Mouse (Mus musculus) CH12.LX (cell line): ENCODE data around the gene Cd200r3. TPM values are rescaled to one million over a fixed set of nuclear protein-coding genes. Genes with fewer than 3 reads are reported as not detected.

Source experiments
- DNase-seq: peaks from one replicate; pipeline ENCODE4 v3.0.0-alpha.2; 2013; ENCODE audit errors: extremely low read depth
- H3K27ac ChIP-seq: 2 replicates; pipeline ENCODE4 v1.5.1; 2012; ENCODE audit warnings: low read depth, mild to moderate bottlenecking, control low read depth, moderate library complexity; ENCODE audit not compliant: insufficient read depth
- H3K27me3 ChIP-seq: replicated peaks from 2 replicates; pipeline ENCODE3; 2012; ENCODE audit warnings: inconsistent platforms
- H3K36me3 ChIP-seq, 2 experiments: replicated peaks in 1 of 2; 2 replicates each; pipeline versions ENCODE3 to v1.6.1; 2012; ENCODE audit warnings: inconsistent platforms in 1 of 2, low read length in 1 of 2, mild to moderate bottlenecking in 1 of 2, mixed read lengths in 1 of 2, moderate library complexity in 1 of 2; ENCODE audit not compliant: control insufficient read depth in 1 of 2, insufficient read depth in 1 of 2
- H3K4me1 ChIP-seq, 2 experiments: 2 replicates each; pipeline ENCODE4 v1.6.1; 2012; ENCODE audit warnings: inconsistent platforms in 1 of 2, moderate library complexity in 1 of 2; ENCODE audit not compliant: insufficient read depth in 2 of 2, control insufficient read depth in 1 of 2
- H3K4me2 ChIP-seq: 2 replicates; pipeline ENCODE4 v1.6.1; 2012; ENCODE audit warnings: low read depth, mild to moderate bottlenecking, control low read depth; ENCODE audit not compliant: poor library complexity, insufficient read depth, severe bottlenecking
- H3K4me3 ChIP-seq, 3 experiments: fragments of 150-350 bp in 1 of 3; sonication (generic) in 1 of 3; replicated peaks in 1 of 3; 2 replicates each; pipeline versions ENCODE3 to v1.5.1; 2011 to 2012; ENCODE audit warnings: low read depth in 2 of 3, low read length in 2 of 3, mild to moderate bottlenecking in 2 of 3, moderate library complexity in 2 of 3, control low read depth in 1 of 3, improper control_type of control experiment in 1 of 3, inconsistent platforms in 1 of 3, mixed read lengths in 1 of 3; ENCODE audit not compliant: poor library complexity in 1 of 3
- H3K79me2 ChIP-seq: replicated peaks from 2 replicates; pipeline ENCODE4 v1.6.1; 2012; ENCODE audit warnings: mild to moderate bottlenecking, moderate library complexity; ENCODE audit not compliant: control insufficient read depth, poor library complexity, insufficient read depth, severe bottlenecking; ENCODE audit errors: extremely low read depth
- H3K9ac ChIP-seq: 2 replicates; pipeline ENCODE4 v1.6.1; 2012; ENCODE audit warnings: low read depth, mild to moderate bottlenecking, control low read depth, moderate library complexity; ENCODE audit not compliant: insufficient read depth
- H3K9me3 ChIP-seq: replicated peaks from 2 replicates; pipeline ENCODE3; 2012; ENCODE audit warnings: low read length, inconsistent platforms, mixed read lengths
- BHLHE40 ChIP-seq: IDR thresholded peaks from 2 replicates; pipeline ENCODE4 v1.6.1; 2011; ENCODE audit warnings: mild to moderate bottlenecking, low read depth, low read length, improper control_type of control experiment
- CHD2 ChIP-seq: IDR thresholded peaks from 2 replicates; pipeline ENCODE4 v1.6.1; 2011; ENCODE audit warnings: low read length, improper control_type of control experiment
- CTCF ChIP-seq, 2 experiments: IDR thresholded peaks in 1 of 2; conservative IDR thresholded peaks in 1 of 2; 2 replicates each; pipeline ENCODE4 v1.5.1; 2011 to 2012; ENCODE audit warnings: low read depth in 2 of 2, low read length in 2 of 2, improper control_type of control experiment in 1 of 2, inconsistent platforms in 1 of 2, mild to moderate bottlenecking in 1 of 2, moderate library complexity in 1 of 2
- E2F4 ChIP-seq: IDR thresholded peaks from 2 replicates; pipeline ENCODE4 v1.6.1; 2011; ENCODE audit warnings: low read depth, low read length, improper control_type of control experiment; ENCODE audit not compliant: insufficient replicate concordance
- ELF1 ChIP-seq: IDR thresholded peaks from 2 replicates; pipeline ENCODE4 v1.6.1; 2014; ENCODE audit warnings: low read depth, mild to moderate bottlenecking, inconsistent platforms, low read length, improper control_type of control experiment
- ETS1 ChIP-seq: conservative IDR thresholded peaks from 2 replicates; pipeline ENCODE4 v1.6.1; 2012; ENCODE audit warnings: low read depth, mild to moderate bottlenecking, inconsistent platforms, low read length, improper control_type of control experiment, moderate library complexity
- JUND ChIP-seq: conservative IDR thresholded peaks from 2 replicates; pipeline ENCODE4 v1.6.1; 2011; ENCODE audit warnings: low read depth, low read length, improper control_type of control experiment
- KAT2A ChIP-seq: IDR thresholded peaks from 2 replicates; pipeline ENCODE4 v1.6.1; 2012; ENCODE audit warnings: low read length, improper control_type of control experiment, inconsistent platforms; ENCODE audit not compliant: insufficient replicate concordance
- MAX ChIP-seq: IDR thresholded peaks from 2 replicates; pipeline ENCODE4 v1.6.1; 2011; ENCODE audit warnings: low read length, improper control_type of control experiment
- MEF2A ChIP-seq: IDR thresholded peaks from 2 replicates; pipeline ENCODE4 v1.6.1; 2014; ENCODE audit warnings: low read depth, mild to moderate bottlenecking, inconsistent platforms, low read length, improper control_type of control experiment, borderline replicate concordance
- MXI1 ChIP-seq: IDR thresholded peaks from 2 replicates; pipeline ENCODE4 v1.6.1; 2011; ENCODE audit warnings: mild to moderate bottlenecking, low read depth, low read length, improper control_type of control experiment
- MYC ChIP-seq: IDR thresholded peaks from 2 replicates; pipeline ENCODE4 v1.6.1; 2011; ENCODE audit warnings: low read depth, mild to moderate bottlenecking, improper control_type of control experiment, low read length
- NELFE ChIP-seq: IDR thresholded peaks from 2 replicates; pipeline ENCODE4 v1.6.1; 2011; ENCODE audit warnings: low read depth, low read length, improper control_type of control experiment
- POLR2A ChIP-seq: IDR thresholded peaks from 2 replicates; pipeline ENCODE4 v1.6.1; 2011; ENCODE audit warnings: low read depth, mild to moderate bottlenecking, improper control_type of control experiment, low read length
- POLR2AphosphoS2 ChIP-seq: IDR thresholded peaks from 2 replicates; pipeline ENCODE4 v1.6.1; 2011; ENCODE audit warnings: low read depth, low read length, improper control_type of control experiment
- SIN3A ChIP-seq: IDR thresholded peaks from 2 replicates; pipeline ENCODE4 v1.6.1; 2012; ENCODE audit warnings: low read length, improper control_type of control experiment, inconsistent platforms
- TBP ChIP-seq: conservative IDR thresholded peaks from 2 replicates; pipeline ENCODE4 v1.6.1; 2011; ENCODE audit warnings: low read depth, low read length, improper control_type of control experiment
- UBTF ChIP-seq: IDR thresholded peaks from 2 replicates; pipeline ENCODE4 v1.6.1; 2012; ENCODE audit warnings: low read depth, mild to moderate bottlenecking, inconsistent platforms, low read length, improper control_type of control experiment, moderate library complexity
- USF1 ChIP-seq: IDR thresholded peaks from 2 replicates; pipeline ENCODE4 v1.6.1; 2014; ENCODE audit warnings: low read depth, mild to moderate bottlenecking, inconsistent platforms, low read length, improper control_type of control experiment
- USF2 ChIP-seq: conservative IDR thresholded peaks from 2 replicates; pipeline ENCODE4 v1.6.1; 2011; ENCODE audit warnings: low read depth, low read length, improper control_type of control experiment
- ZC3H11A ChIP-seq: IDR thresholded peaks from 2 replicates; pipeline ENCODE4 v1.6.1; 2012; ENCODE audit warnings: low read depth, mild to moderate bottlenecking, inconsistent platforms, low read length, improper control_type of control experiment
- ZMIZ1 ChIP-seq: IDR thresholded peaks from 2 replicates; pipeline ENCODE4 v1.6.1; 2012; ENCODE audit warnings: low read depth, mild to moderate bottlenecking, inconsistent platforms, low read length, improper control_type of control experiment
- ZNF384 ChIP-seq: IDR thresholded peaks from 2 replicates; pipeline ENCODE4 v1.6.1; 2012; ENCODE audit warnings: low read depth, low read length, improper control_type of control experiment, inconsistent platforms
- dilution Hi-C: fragments of 300-500 bp; cut with MboI; formaldehyde crosslinking; loops from 2 replicates; pipeline ENCODE4 v1.14.3; 2020; ENCODE audit warnings: low sequenced_read_pairs; ENCODE audit not compliant: extremely low pct_unique_long_range_greater_than_20kb, extremely low pct_ligation_motif_present
- in situ Hi-C: fragments of 300-500 bp; cut with MboI; formaldehyde crosslinking; loops from 3 replicates; pipeline ENCODE4 v1.14.3; 2019; ENCODE audit warnings: low sequenced_read_pairs, low pct_ligation_motif_present, low pct_unique_long_range_greater_than_20kb, mixed read lengths
- polyA plus RNA-seq: library from polyadenylated mRNA; unstranded; fragments of >175 nt; gene quantifications from 2 replicates; pipeline ENCODE4 v1.2.1, GENCODE M21; 2012; ENCODE audit warnings: low read depth; ENCODE audit not compliant: insufficient read length
- total RNA-seq, 2 experiments: library from RNA; depleted of rRNA; stranded (reverse); fragments of 300-350 nt in 1 of 2; fragments of >200 nt in 1 of 2; gene quantifications; 2 replicates each; pipeline ENCODE4 v1.2.3; 2012 to 2014

Gene Cd200r3
- total and polyA plus RNA-seq, 3 experiments = 5.0 to 17.6 (median 6.9) TPM

DNA sequence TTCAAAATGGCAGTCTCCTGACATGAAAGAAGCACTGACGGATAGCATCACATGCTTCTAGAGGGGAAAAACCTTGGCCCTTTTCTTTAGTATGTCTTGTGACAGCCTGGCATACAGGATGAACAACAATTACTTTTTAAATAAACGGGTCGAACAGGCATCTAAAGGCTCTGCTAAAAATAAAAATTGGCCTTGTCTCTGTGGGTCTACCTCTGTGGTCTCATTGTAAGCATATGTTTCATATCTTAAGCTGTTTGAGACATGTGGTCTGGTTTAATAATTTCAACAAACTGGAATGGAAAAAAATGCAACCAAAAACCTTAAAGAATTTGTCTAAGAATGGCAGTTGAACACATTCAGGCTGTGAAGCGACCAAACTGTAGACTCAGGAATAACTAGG lies 27.4 kb downstream of the Cd200r3 start:
- no peak overlapping the region for H3K9ac ChIP-seq
- H3K79me2 ChIP-seq = peaks cover 10% of the 10 kb centered on the region
- peaks cover 8 to 49% of the 10 kb centered on the region in 2 experiments; a peak in 3 of 4 replicates for H3K4me1 ChIP-seq
- H3K4me3 ChIP-seq = no peak overlapping the region
- dilution Hi-C loops (no loop called here), in situ Hi-C loops (no loop called here)
- peaks cover 0 to 4% of the 10 kb centered on the region in 2 experiments for H3K36me3 ChIP-seq
- H3K9me3 ChIP-seq = peaks cover 5% of the 10 kb centered on the region
- no peak for TF ChIP-seq ZNF384
- TF ChIP-seq MYC = no peak
- TF ChIP-seq UBTF = no peak
- TF ChIP-seq CTCF (conservative IDR thresholded peaks at IDR 0.05 in 1 of 2, IDR thresholded peaks at IDR 0.05 in 1 of 2; ENCODE audit: low read depth in 2 of 2, low read length in 2 of 2) = no peak
- TF ChIP-seq POLR2AphosphoS2 = no peak
- TF ChIP-seq USF1 = no peak
- no peak for TF ChIP-seq NELFE
- TF ChIP-seq JUND = no peak
- no peak for TF ChIP-seq MXI1
- TF ChIP-seq CHD2 = no peak
- TF ChIP-seq E2F4 = no peak
- no peak for TF ChIP-seq USF2
- TF ChIP-seq MEF2A = no peak
- no peak for TF ChIP-seq SIN3A
- TF ChIP-seq ZC3H11A = no peak
- TF ChIP-seq KAT2A = no peak
- no peak for TF ChIP-seq BHLHE40
- no peak for TF ChIP-seq MAX
- TF ChIP-seq ZMIZ1 = no peak
- TF ChIP-seq ETS1 = no peak
- no peak overlapping the region for H3K27ac ChIP-seq
- H3K4me2 ChIP-seq = no peak overlapping the region
- no peak for DNase-seq
- H3K27me3 ChIP-seq = no peaks in the 10 kb centered on the region

DNA sequence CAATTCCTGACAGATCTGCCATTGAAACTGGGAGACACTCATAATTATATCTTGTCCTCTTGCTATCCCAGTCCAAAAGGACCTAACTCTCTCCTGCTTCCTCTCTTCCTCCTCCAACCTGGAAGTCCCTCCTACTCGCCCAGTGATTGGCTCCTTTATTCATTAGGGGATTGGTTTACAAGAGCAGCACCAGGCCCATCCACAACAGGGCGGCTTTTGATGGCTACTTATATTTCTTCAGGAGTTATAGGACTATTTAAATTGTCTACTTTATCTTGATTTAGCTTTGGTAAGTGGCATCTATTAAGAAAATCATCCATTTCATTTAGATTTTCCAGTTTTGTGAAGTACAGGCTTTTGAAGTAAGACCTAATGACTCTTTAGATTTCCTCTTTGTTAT lies 30.6 kb downstream of the Cd200r3 start:
- peaks cover 5 to 52% of the 10 kb centered on the region in 2 experiments; a peak in 3 of 4 replicates for H3K4me1 ChIP-seq
- no peaks in the 10 kb centered on the region for H3K27me3 ChIP-seq
- TF ChIP-seq ETS1 = no peak
- peak; percentile 68 for TF ChIP-seq TBP
- peak; percentile 60 for TF ChIP-seq ELF1
- peak; percentile 42; the same call in 1 of the 2 replicates for TF ChIP-seq POLR2A
- peaks cover 0 to 2% of the 10 kb centered on the region in 2 experiments for H3K36me3 ChIP-seq
- H3K4me2 ChIP-seq = peak overlapping the region; percentile 50; the same call in 1 of the 2 replicates
- peaks cover 9% of the 10 kb centered on the region for H3K79me2 ChIP-seq
- peak overlapping the region in 2 of 3 experiments; percentile 26 to 36 for H3K4me3 ChIP-seq
- dilution Hi-C loops = no loop called here
- H3K27ac ChIP-seq = no peak overlapping the region
- no peak for DNase-seq
- in situ Hi-C loops = no loop called here
- peaks cover 5% of the 10 kb centered on the region for H3K9me3 ChIP-seq
- peak overlapping the region; percentile 83; the same call in 1 of the 2 replicates for H3K9ac ChIP-seq
